In genomic region chr15:6906260-6907047, GRCm38 (mm10) we compare ENCODE assay signal across 14 mouse cellular contexts. TPM values are rescaled to one million over a fixed set of nuclear protein-coding genes. Genes with fewer than 3 reads are reported as not detected.
"Had no signal": no experiment of that assay in that cellular context is flagged by ENCODE, and none has a peak within 500 bp of the region (broad histone marks: within the 10 kb centered on the region; RNA-seq: fewer than 3 reads in every experiment).

No protein-coding gene starts in this region.

- H3K4me2 ChIP-seq: limb, embryonic 13.5 days; neural tube, embryonic 12.5 days had no signal

- H3K4me1 ChIP-seq: midbrain, embryonic 10.5 days; neural tube, embryonic 12.5 days had no signal

- H3K9me3 ChIP-seq: limb, embryonic 13.5 days; midbrain, embryonic 10.5 days; neural tube, embryonic 12.5 days had no signal

- H3K27ac ChIP-seq: kidney, postnatal 0 days; limb, embryonic 13.5 days; liver, embryonic 14.5 days; midbrain, embryonic 10.5 days; neural tube, embryonic 12.5 days; stomach, postnatal 0 days had no signal

- H3K4me3 ChIP-seq: limb, embryonic 13.5 days; midbrain, embryonic 10.5 days; neural tube, embryonic 12.5 days had no signal

- H3K9ac ChIP-seq: limb, embryonic 13.5 days; liver, embryonic 14.5 days; neural tube, embryonic 12.5 days had no signal

- DNase-seq: kidney, adult 9 months; kidney, postnatal 4 days; left cerebral cortex, postnatal 4 days; lung, adult 18-20 months; lung, postnatal 4 days; midbrain, embryonic 14.5 days; thymus, postnatal 4 days had no signal

- H3K27me3 ChIP-seq: neural tube, embryonic 12.5 days had no signal

- H3K36me3 ChIP-seq: limb, embryonic 13.5 days; midbrain, embryonic 10.5 days; neural tube, embryonic 12.5 days had no signal

RNA-seq across cellular contexts. Expression of gene Osmr, which starts 31.7 kb away (rescaled TPM):
- total RNA-seq: monocyte, adult 5-6 weeks had no signal
